Mouse (Mus musculus) lung, adult 2 months (tissue): Measurements from ENCODE around the gene Ap1s3. TPM values are rescaled to one million over a fixed set of nuclear protein-coding genes. Genes with fewer than 3 reads are reported as not detected.

Experiments
- DNase-seq: peaks from one replicate; pipeline ENCODE4 v3.0.0; 2022
- H3K4me1 ChIP-seq: fragments of 200-500 bp; 2 replicates; pipeline ENCODE4 v1.6.1; 2011; ENCODE audit warnings: low read length; ENCODE audit not compliant: control insufficient read depth, insufficient read depth
- H3K4me3 ChIP-seq: fragments of 200-500 bp; replicated peaks from 2 replicates; pipeline ENCODE3; 2011; ENCODE audit warnings: low read depth, mild to moderate bottlenecking, control low read depth, low read length; ENCODE audit errors: extremely low read depth
- CTCF ChIP-seq: fragments of 200-500 bp; IDR thresholded peaks from 2 replicates; pipeline ENCODE4 v1.5.1; 2011; ENCODE audit warnings: mild to moderate bottlenecking, low read length, control low read depth; ENCODE audit not compliant: insufficient read depth
- POLR2A ChIP-seq: fragments of 200-500 bp; IDR thresholded peaks from 2 replicates; pipeline ENCODE4 v1.6.1; 2011; ENCODE audit warnings: low read depth, mild to moderate bottlenecking, control low read depth, low read length, borderline replicate concordance; ENCODE audit errors: extremely low read depth
- WGBS: fragments of 180-500 bp; shearing (Covaris S2); methylation state at CpG from one replicate; pipeline ENCODE4 v1.1.7; 2018; 5-methylcytosine and 5-hydroxymethylcytosine counted together
- polyA plus RNA-seq: library from polyadenylated mRNA; depleted of rRNA; stranded (reverse); fragments of >200 nt; gene quantifications from 2 replicates; pipeline ENCODE4 v1.2.3, GENCODE M21; 2012

Gene Ap1s3
- polyA plus RNA-seq, 1 experiment, result 36.1 TPM

DNA sequence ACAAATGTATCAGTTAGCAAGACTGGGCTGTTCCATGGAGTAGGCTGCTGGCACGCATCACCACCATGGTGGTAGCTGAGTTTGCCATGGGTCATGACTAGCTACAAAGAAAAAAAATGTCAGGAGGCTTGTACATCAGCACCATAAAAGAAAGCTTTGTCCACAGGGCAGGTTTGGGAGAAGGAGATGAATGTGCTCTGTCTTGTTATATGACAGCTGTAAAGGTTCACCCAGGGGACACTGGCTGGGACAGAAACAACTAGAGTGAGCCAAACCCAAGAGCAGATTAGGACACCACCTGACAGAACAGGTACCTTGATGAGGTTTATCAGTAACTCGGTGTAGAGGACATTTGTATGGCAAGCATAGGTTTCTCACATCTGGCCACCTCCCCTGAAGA is 32.9 kb upstream of the Ap1s3 start:
- no peak for TF ChIP-seq CTCF
- no peak for TF ChIP-seq POLR2A
- no peak for DNase-seq
- Histone ChIP-seq H3K4me3 (no peak overlapping the region), H3K4me1 (no peaks in the 10 kb centered on the region)
- WGBS, result 82% methylated on average over 2 of the region's 2 CpGs

DNA sequence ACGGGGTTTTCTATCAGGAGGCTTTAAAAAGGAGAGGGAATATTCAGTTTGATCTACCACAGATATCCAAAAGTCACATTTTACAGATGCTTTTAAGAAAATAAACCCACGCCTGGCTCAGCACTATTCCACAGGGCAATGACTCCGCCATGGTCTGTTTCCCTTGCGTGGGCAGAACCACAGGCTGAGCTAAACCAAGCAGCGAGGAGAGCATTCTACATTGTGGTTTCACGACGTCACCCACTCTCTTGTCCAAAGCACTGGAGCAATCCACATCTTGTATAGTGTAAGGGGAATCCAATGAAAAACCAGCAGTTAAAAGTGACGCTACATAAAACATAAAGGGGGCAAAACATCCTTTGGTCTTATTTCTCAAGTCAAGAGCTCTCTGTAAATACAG is 31.7 kb upstream of the Ap1s3 start:
- Histone ChIP-seq H3K4me1 (no peaks in the 10 kb centered on the region), H3K4me3 (no peak overlapping the region)
- TF ChIP-seq CTCF (no peak), POLR2A (no peak)
- 80% methylated on average over 8 of the region's 8 CpGs for WGBS
- no peak for DNase-seq

DNA sequence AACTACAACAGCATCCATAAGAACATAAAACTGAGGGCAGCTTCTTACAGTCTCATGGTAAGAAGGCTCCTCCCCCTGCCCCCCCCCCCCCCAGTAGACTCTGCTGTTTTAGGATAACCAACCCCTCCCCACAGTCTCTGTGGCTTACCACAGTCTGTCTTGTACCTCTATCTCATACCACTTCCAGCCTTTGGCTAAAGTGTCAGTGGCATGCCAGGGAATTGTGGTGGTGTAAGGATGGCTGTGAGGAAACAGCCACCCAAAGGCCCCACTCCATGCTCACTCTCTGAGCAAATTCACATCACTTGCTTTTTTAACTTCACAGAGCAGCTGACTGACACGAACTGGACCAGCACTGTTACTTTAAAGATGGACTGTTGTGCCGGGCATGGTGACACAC is 26.7 kb upstream of the Ap1s3 start:
- no peak for TF ChIP-seq POLR2A
- no peak for TF ChIP-seq CTCF
- no peak for DNase-seq
- no peak overlapping the region for H3K4me3 ChIP-seq
- H3K4me1 ChIP-seq, result no peaks in the 10 kb centered on the region
- 82% methylated on average over 2 of the region's 2 CpGs for WGBS

DNA sequence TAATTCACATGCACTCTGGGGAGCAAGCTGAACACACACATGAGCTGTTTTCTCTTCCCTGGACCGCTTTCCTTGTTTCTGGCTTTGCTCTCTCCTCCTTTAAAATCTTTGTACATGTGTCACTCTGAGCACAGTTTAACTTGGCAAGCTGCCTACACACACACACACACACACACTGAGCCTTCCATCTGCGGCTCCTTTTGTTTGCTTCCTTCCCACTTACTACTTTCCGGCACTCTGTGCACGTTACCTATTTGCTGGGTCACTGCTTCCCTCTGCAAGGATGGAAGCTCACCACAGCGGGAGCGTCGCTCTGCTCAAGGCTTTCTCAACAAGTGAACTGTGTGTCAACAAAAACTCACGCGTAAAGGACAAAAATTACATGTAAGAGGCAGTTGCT is 25.6 kb upstream of the Ap1s3 start:
- Histone ChIP-seq H3K4me1 (no peaks in the 10 kb centered on the region), H3K4me3 (no peak overlapping the region)
- 16% methylated on average over 9 of the region's 9 CpGs for WGBS
- no peak for TF ChIP-seq CTCF
- TF ChIP-seq POLR2A, result no peak
- DNase-seq, result peak; percentile 29

DNA sequence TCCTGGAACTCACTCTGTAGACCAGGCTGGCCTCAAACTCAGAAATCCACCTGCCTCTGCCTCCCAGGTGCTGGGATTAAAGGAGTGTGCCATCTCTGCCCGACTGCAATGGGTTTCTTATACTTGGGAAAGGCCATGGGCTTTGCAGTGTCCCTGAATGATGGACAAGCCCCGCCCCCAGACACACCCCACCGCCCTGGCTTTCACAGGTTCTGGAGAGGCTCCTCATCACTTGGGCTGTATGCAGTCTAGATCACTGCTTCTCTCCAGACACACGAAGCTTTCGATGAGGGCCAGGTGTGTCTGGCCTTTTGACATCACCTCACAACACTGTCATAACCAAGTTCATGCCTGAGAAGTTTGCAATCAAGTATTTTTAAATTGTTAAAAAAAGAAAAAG is 25.2 kb upstream of the Ap1s3 start:
- no peak for DNase-seq
- WGBS, result 47% methylated on average over 5 of the region's 5 CpGs
- Histone ChIP-seq H3K4me1 (no peaks in the 10 kb centered on the region), H3K4me3 (no peak overlapping the region)
- TF ChIP-seq POLR2A (no peak), CTCF (no peak)

DNA sequence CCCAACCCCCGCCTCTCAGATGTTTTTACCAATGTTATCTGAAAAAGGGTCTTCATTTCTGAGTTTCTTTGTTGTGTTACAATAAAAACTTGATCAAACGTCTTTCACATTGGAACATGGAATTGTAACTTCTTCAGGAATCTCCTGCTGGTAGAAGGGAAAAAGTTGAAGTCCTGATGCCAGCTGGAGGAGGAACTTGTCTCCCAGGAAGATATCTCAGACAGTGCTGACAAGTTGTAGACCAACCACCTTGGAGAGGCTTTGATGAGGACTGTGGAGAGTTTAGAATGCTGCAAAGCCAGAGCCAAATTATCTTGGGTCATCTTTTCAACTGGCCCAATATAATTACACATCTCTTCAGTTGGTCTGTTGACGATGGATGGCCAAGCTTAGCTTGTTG is 20.7 kb upstream of the Ap1s3 start:
- no peak for TF ChIP-seq CTCF
- no peak for TF ChIP-seq POLR2A
- WGBS, result 83% methylated on average over 3 of the region's 3 CpGs
- H3K4me3 ChIP-seq, result no peak overlapping the region

DNA sequence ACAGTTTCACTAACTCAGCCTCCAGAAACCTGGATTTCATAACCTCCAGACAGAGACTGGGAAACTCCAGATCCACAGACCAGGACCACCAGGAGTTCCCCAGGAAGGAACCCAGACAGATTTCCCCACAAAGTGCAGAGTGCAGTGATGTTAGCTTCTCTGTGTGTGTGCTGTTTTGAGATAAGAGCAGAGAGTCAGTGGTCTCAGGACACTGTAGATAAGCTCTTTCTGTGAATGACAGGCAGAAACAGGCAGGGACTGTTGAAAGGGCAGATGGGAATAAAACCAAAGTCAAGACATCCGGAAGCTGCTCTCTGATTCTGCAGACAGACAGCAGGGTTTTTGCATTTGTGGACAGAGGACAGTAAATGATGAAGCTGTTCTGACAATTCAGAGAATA is 15.5 kb upstream of the Ap1s3 start:
- WGBS, result 67% methylated on average over 1 of the region's 1 CpGs

More for the DNA sequence above, 20.7 kb upstream of the Ap1s3 start:
- no peaks in the 10 kb centered on the region for H3K4me1 ChIP-seq
- no peak for DNase-seq

DNA sequence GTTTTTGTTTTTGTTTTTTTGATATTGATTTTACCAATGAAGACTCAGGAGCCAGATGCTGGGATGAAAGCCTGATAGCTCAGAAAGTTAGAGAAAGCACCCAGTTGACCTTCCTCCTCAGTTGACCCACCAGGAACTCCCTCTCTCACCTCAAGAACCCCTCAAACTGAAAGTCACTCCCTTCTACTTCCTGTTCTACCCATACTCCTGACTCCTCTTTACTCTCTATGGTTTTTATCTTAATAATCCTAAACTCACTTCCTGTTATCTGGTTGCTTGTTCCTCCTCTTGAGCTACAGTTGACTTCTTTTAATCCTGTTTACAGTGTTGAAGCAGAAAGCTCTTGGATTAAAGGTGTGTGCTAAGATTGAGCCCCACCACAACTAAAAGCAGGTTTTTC is 12.3 kb upstream of the Ap1s3 start:
- H3K4me3 ChIP-seq, result no peak overlapping the region
- DNase-seq, result no peak
- no peaks in the 10 kb centered on the region for H3K4me1 ChIP-seq
- TF ChIP-seq POLR2A (no peak), CTCF (no peak)

More for the DNA sequence above, 15.5 kb upstream of the Ap1s3 start:
- no peak for DNase-seq
- TF ChIP-seq CTCF (no peak), POLR2A (no peak)
- H3K4me1 ChIP-seq, result no peaks in the 10 kb centered on the region
- no peak overlapping the region for H3K4me3 ChIP-seq

DNA sequence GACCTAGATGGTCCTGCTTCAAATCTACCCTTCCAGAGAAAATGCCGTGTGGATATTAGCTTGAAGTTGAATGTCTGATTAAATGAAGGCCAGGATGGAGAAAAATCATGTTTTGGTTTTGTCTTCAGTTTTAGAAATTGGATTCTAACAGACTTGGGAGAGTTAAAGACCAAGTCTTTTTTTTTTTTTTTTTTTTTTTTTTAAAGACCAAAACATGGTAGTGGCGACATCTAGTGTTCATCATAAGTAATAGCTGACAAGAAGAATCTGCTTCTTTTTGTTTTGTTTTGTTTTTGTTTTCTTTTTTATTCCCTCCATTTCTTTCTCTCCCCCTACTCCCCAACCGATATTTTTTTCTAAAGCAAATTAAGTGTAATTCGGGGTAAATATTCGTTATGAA is 11.2 kb upstream of the Ap1s3 start:
- H3K4me1 ChIP-seq, result no peaks in the 10 kb centered on the region
- 14% methylated on average over 5 of the region's 5 CpGs for WGBS
- DNase-seq, result no peak
- no peak overlapping the region for H3K4me3 ChIP-seq
- TF ChIP-seq CTCF (peak; percentile 25; the same call in 1 of the 2 replicates), POLR2A (no peak)

DNA sequence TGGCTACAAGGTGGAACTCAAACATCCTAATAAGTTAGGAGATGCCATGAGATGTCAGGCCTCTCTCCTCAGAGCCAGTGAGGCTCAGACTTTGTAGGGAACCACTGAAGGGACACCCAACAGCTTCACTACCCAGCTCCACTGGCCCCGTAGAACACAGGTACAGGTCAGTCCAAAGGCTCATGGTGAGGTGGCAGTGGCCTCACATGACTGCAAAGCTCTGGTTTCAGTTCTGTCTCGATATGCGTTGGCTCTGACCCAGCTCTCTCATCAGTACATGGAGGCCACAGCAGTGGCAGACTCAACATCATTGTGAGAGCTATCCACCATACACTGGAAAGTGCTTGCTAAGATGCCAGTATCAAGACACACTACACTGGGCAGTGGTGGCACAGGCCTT is 9.0 kb upstream of the Ap1s3 start:
- no peak for TF ChIP-seq POLR2A
- no peak for TF ChIP-seq CTCF
- no peaks in the 10 kb centered on the region for H3K4me1 ChIP-seq
- WGBS, result 76% methylated on average over 3 of the region's 3 CpGs
- H3K4me3 ChIP-seq, result no peak overlapping the region
- no peak for DNase-seq
